Mouse (Mus musculus) right cerebral cortex, postnatal 25 days (tissue): ENCODE data around the gene Gtf2h1.
"Not testable (repeated sequence)": the region's sequence is repeated elsewhere in the genome, so short reads cannot be mapped to it uniquely, and the experiment has no call there.

ENCODE experiments used
- DNase-seq: peaks from one replicate; pipeline ENCODE4 v3.0.0; 2022

Gene Gtf2h1

GRCm38 (mm10) chr7:46795287-46796205 is at the start of gene Gtf2h1, which contains the start of gene Hps5:
TSS of gene Gtf2h1 (plus strand) at chr7:46796103.
TSS of gene Hps5 (minus strand) at chr7:46796064.
- peak; percentile 96 for DNase-seq

- DNase-seq, result no peak
Measured at GRCm38 (mm10) chr7:46746381-46746780, 49.5 kb upstream of the Gtf2h1 start.

GRCm38 (mm10) chr7:46748459-46748858 is 47.4 kb upstream of the Gtf2h1 start:
- no peak for DNase-seq

GRCm38 (mm10) chr7:46751490-46751889 is 44.4 kb upstream of the Gtf2h1 start, which contains the start of gene Saa2:
TSS of gene Saa2 (plus strand) at chr7:46751790.
- no peak for DNase-seq

GRCm38 (mm10) chr7:46761049-46761795 is 34.7 kb upstream of the Gtf2h1 start:
- no peak for DNase-seq

- DNase-seq, result no peak
Measured at GRCm38 (mm10) chr7:46762601-46763000, 33.3 kb upstream of the Gtf2h1 start.

GRCm38 (mm10) chr7:46764672-46765071 is 31.2 kb upstream of the Gtf2h1 start:
- DNase-seq, result no peak

- no peak for DNase-seq
Measured at GRCm38 (mm10) chr7:46767371-46767770, 28.5 kb upstream of the Gtf2h1 start.

- DNase-seq, result no peak
Measured at GRCm38 (mm10) chr7:46768451-46768850, 27.5 kb upstream of the Gtf2h1 start.

GRCm38 (mm10) chr7:46770706-46771105 is 25.2 kb upstream of the Gtf2h1 start:
- DNase-seq, result no peak

- no peak for DNase-seq
Measured at GRCm38 (mm10) chr7:46789177-46789849, 6.6 kb upstream of the Gtf2h1 start.

- no peak for DNase-seq
Measured at GRCm38 (mm10) chr7:46793871-46794270, 2.0 kb upstream of the Gtf2h1 start.

- no peak for DNase-seq
Measured at GRCm38 (mm10) chr7:46796206-46796679, 340 bp downstream of the Gtf2h1 start.

GRCm38 (mm10) chr7:46796779-46797178 is 876 bp downstream of the Gtf2h1 start:
- DNase-seq, result no peak

- no peak for DNase-seq
Measured at GRCm38 (mm10) chr7:46810325-46810724, 14.4 kb downstream of the Gtf2h1 start.

GRCm38 (mm10) chr7:46814012-46814411 is 18.1 kb downstream of the Gtf2h1 start:
- DNase-seq, result no peak

- not testable (repeated sequence) for DNase-seq
Measured at GRCm38 (mm10) chr7:46820876-46821632, 25.2 kb downstream of the Gtf2h1 start.

GRCm38 (mm10) chr7:46827046-46827802 is 31.3 kb downstream of the Gtf2h1 start:
- DNase-seq, result no peak

GRCm38 (mm10) chr7:46827803-46828184 is 31.9 kb downstream of the Gtf2h1 start:
- DNase-seq, result no peak

- no peak for DNase-seq
Measured at GRCm38 (mm10) chr7:46829911-46830310, 34.0 kb downstream of the Gtf2h1 start.

- no peak for DNase-seq
Measured at GRCm38 (mm10) chr7:46830799-46831590, 35.1 kb downstream of the Gtf2h1 start.
